Mouse (Mus musculus): ENCODE measurements around the gene Cxcl13.

Cxcl13 gene

GRCm38 (mm10) chr5:95983797-95984486, 27.2 kb downstream of the Cxcl13 start:
- no peak for DNase-seq (ENCODE audit: low spot score)

- no peak for DNase-seq (ENCODE audit: low spot score)
Measured at GRCm38 (mm10) chr5:95991339-95992292, 34.9 kb downstream of the Cxcl13 start.

GRCm38 (mm10) chr5:95997276-95997675, 40.5 kb downstream of the Cxcl13 start:
- DNase-seq (ENCODE audit: low spot score), result no peak

GRCm38 (mm10) chr5:96003348-96003747, 46.6 kb downstream of the Cxcl13 start:
- no peak for DNase-seq (ENCODE audit: low spot score)

GRCm38 (mm10) chr5:96008274-96008842, 51.6 kb downstream of the Cxcl13 start:
- DNase-seq (ENCODE audit: low spot score), result no peak

GRCm38 (mm10) chr5:96009076-96009475, 52.3 kb downstream of the Cxcl13 start:
- DNase-seq (ENCODE audit: low spot score), result no peak

All from ovary, postnatal 14 days (tissue).